Mouse (Mus musculus) cortical plate, adult 2 months (tissue): ENCODE results near the gene Camsap1. TPM values are rescaled to one million over a fixed set of nuclear protein-coding genes. Genes with fewer than 3 reads are reported as not detected.

Source experiments
- H3K27ac ChIP-seq: fragments of 200-500 bp; 2 replicates; pipeline ENCODE4 v1.5.1; 2012; ENCODE audit warnings: low read length, control low read depth, inconsistent platforms; ENCODE audit not compliant: insufficient read depth
- H3K4me1 ChIP-seq: fragments of 200-500 bp; 2 replicates; pipeline ENCODE4 v1.6.1; 2011; ENCODE audit warnings: low read length; ENCODE audit not compliant: control insufficient read depth, insufficient read depth
- H3K4me3 ChIP-seq: fragments of 200-500 bp; 2 replicates; pipeline ENCODE4 v1.5.1; 2011; ENCODE audit warnings: mild to moderate bottlenecking, low read length, control low read depth; ENCODE audit not compliant: insufficient read depth
- CTCF ChIP-seq: fragments of 200-500 bp; IDR thresholded peaks from 2 replicates; pipeline ENCODE4 v1.5.1; 2011; ENCODE audit warnings: mild to moderate bottlenecking, control low read depth, low read length; ENCODE audit not compliant: insufficient read depth; ENCODE audit errors: extremely low read depth
- POLR2A ChIP-seq: fragments of 200-500 bp; IDR thresholded peaks from 2 replicates; pipeline ENCODE4 v1.6.1; 2011; ENCODE audit warnings: mild to moderate bottlenecking, low read length, control low read depth; ENCODE audit not compliant: insufficient read depth; ENCODE audit errors: extremely low read depth
- polyA plus RNA-seq: library from polyadenylated mRNA; depleted of rRNA; stranded (reverse); fragments of >200 nt; gene quantifications from 2 replicates; pipeline ENCODE4 v1.2.3, GENCODE M21; 2012

The Camsap1 gene
- polyA plus RNA-seq, 1 experiment: 32.4 TPM

GRCm38 (mm10) chr2:25940503-25940902 lies 42.6 kb downstream of the Camsap1 start:
- peaks cover 3% of the 10 kb centered on the region; the same call in 1 of the 2 replicates for H3K4me1 ChIP-seq
- H3K27ac ChIP-seq: no peak overlapping the region
- H3K4me3 ChIP-seq: no peak overlapping the region
- TF ChIP-seq CTCF (no peak), POLR2A (no peak)

- H3K4me3 ChIP-seq: no peak overlapping the region
- H3K27ac ChIP-seq: no peak overlapping the region
- TF ChIP-seq CTCF (peak; percentile 44), POLR2A (no peak)
Observed at GRCm38 (mm10) chr2:25931249-25931859, 51.7 kb downstream of the Camsap1 start.

GRCm38 (mm10) chr2:25927821-25928220 lies 55.3 kb downstream of the Camsap1 start:
- Histone ChIP-seq H3K27ac (no peak overlapping the region), H3K4me3 (no peak overlapping the region), H3K4me1 (0 out of 2 replicates have a peak, but pooled peaks cover 3% of the 10 kb centered on the region)
- TF ChIP-seq POLR2A: no peak
- no peak for TF ChIP-seq CTCF

More at GRCm38 (mm10) chr2:25931249-25931859, 51.7 kb downstream of the Camsap1 start:
- no peaks in the 10 kb centered on the region for H3K4me1 ChIP-seq

- Histone ChIP-seq H3K27ac (no peak overlapping the region), H3K4me1 (peaks cover 9% of the 10 kb centered on the region; the same call in 1 of the 2 replicates), H3K4me3 (no peak overlapping the region)
- no peak for TF ChIP-seq CTCF
- no peak for TF ChIP-seq POLR2A
Observed at GRCm38 (mm10) chr2:25924934-25925333, 58.1 kb downstream of the Camsap1 start.

GRCm38 (mm10) chr2:25923799-25924198 lies 59.3 kb downstream of the Camsap1 start:
- TF ChIP-seq POLR2A: no peak
- no peak for TF ChIP-seq CTCF
- Histone ChIP-seq H3K4me3 (no peak overlapping the region), H3K4me1 (peaks cover 10% of the 10 kb centered on the region; the same call in 1 of the 2 replicates), H3K27ac (no peak overlapping the region)

- TF ChIP-seq CTCF: no peak
- TF ChIP-seq POLR2A: no peak
- no peak overlapping the region for H3K4me3 ChIP-seq
Observed at GRCm38 (mm10) chr2:25919972-25920371, 63.1 kb downstream of the Camsap1 start.

GRCm38 (mm10) chr2:25918408-25918807 lies 64.7 kb downstream of the Camsap1 start:
- H3K27ac ChIP-seq: no peak overlapping the region
- TF ChIP-seq CTCF (no peak), POLR2A (no peak)

More at GRCm38 (mm10) chr2:25919972-25920371, 63.1 kb downstream of the Camsap1 start:
- Histone ChIP-seq H3K4me1 (peaks cover 14% of the 10 kb centered on the region; the same call in 1 of the 2 replicates), H3K27ac (no peak overlapping the region)

GRCm38 (mm10) chr2:25914821-25915220 lies 68.3 kb downstream of the Camsap1 start:
- H3K4me3 ChIP-seq: no peak overlapping the region
- H3K27ac ChIP-seq: no peak overlapping the region
- H3K4me1 ChIP-seq: peaks cover 7% of the 10 kb centered on the region; the same call in 1 of the 2 replicates
- TF ChIP-seq CTCF (no peak), POLR2A (no peak)

More at GRCm38 (mm10) chr2:25918408-25918807, 64.7 kb downstream of the Camsap1 start:
- Histone ChIP-seq H3K4me1 (peaks cover 13% of the 10 kb centered on the region; the same call in 1 of the 2 replicates), H3K4me3 (no peak overlapping the region)

- Histone ChIP-seq H3K4me3 (no peak overlapping the region), H3K4me1 (peaks cover 7% of the 10 kb centered on the region; the same call in 1 of the 2 replicates), H3K27ac (no peak overlapping the region)
- no peak for TF ChIP-seq CTCF
- TF ChIP-seq POLR2A: no peak
Observed at GRCm38 (mm10) chr2:25914201-25914600, 68.9 kb downstream of the Camsap1 start.

GRCm38 (mm10) chr2:25913247-25913646 lies 69.8 kb downstream of the Camsap1 start:
- H3K27ac ChIP-seq: no peak overlapping the region
- peaks cover 3% of the 10 kb centered on the region; the same call in 1 of the 2 replicates for H3K4me1 ChIP-seq

More at GRCm38 (mm10) chr2:25913247-25913646, 69.8 kb downstream of the Camsap1 start:
- no peak for TF ChIP-seq POLR2A
- peak; percentile 61 for TF ChIP-seq CTCF
- no peak overlapping the region for H3K4me3 ChIP-seq
